Mouse (Mus musculus): Measurements from ENCODE around the gene Me3.

Me3 gene

GRCm38 (mm10) chr7:89632342-89633251, at the start of gene Me3:
TSS of gene Me3 (plus strand) at chr7:89632392.
- in situ Hi-C loops (cut with MboI; ENCODE audit: unreplicated experiment in 2 of 2), result no loop called here

- in situ Hi-C loops (cut with MboI; ENCODE audit: unreplicated experiment in 2 of 2), result no loop called here
These were observed 42.2 kb upstream of the Me3 start for GRCm38 (mm10) chr7:89590039-89590438.

GRCm38 (mm10) chr7:89590542-89591251, 41.5 kb upstream of the Me3 start:
- in situ Hi-C loops (cut with MboI; ENCODE audit: unreplicated experiment in 2 of 2), result no loop called here

- in situ Hi-C loops (cut with MboI; ENCODE audit: unreplicated experiment in 2 of 2), result no loop called here
These were observed 36.4 kb upstream of the Me3 start for GRCm38 (mm10) chr7:89595813-89596212.

GRCm38 (mm10) chr7:89605589-89606536, 26.3 kb upstream of the Me3 start:
- in situ Hi-C loops (cut with MboI; ENCODE audit: unreplicated experiment in 2 of 2), result no loop called here

GRCm38 (mm10) chr7:89607329-89607728, 24.9 kb upstream of the Me3 start:
- in situ Hi-C loops (cut with MboI; ENCODE audit: unreplicated experiment in 2 of 2), result no loop called here

- in situ Hi-C loops (cut with MboI; ENCODE audit: unreplicated experiment in 2 of 2), result no loop called here
These were observed 21.0 kb upstream of the Me3 start for GRCm38 (mm10) chr7:89611236-89611635.

GRCm38 (mm10) chr7:89616235-89616634, 16.0 kb upstream of the Me3 start:
- in situ Hi-C loops (cut with MboI; ENCODE audit: unreplicated experiment in 2 of 2), result no loop called here

GRCm38 (mm10) chr7:89623331-89623730, 8.9 kb upstream of the Me3 start:
- in situ Hi-C loops (cut with MboI; ENCODE audit: unreplicated experiment in 2 of 2), result no loop called here

- in situ Hi-C loops (cut with MboI; ENCODE audit: unreplicated experiment in 2 of 2), result no loop called here
These were observed 4.8 kb upstream of the Me3 start for GRCm38 (mm10) chr7:89627393-89627792.

- in situ Hi-C loops (cut with MboI; ENCODE audit: unreplicated experiment in 2 of 2), result no loop called here
These were observed 4.2 kb upstream of the Me3 start for GRCm38 (mm10) chr7:89628006-89628405.

GRCm38 (mm10) chr7:89629006-89629405, 3.2 kb upstream of the Me3 start:
- in situ Hi-C loops (cut with MboI; ENCODE audit: unreplicated experiment in 2 of 2), result no loop called here

GRCm38 (mm10) chr7:89629914-89630313, 2.3 kb upstream of the Me3 start:
- in situ Hi-C loops (cut with MboI; ENCODE audit: unreplicated experiment in 2 of 2), result no loop called here

- in situ Hi-C loops (cut with MboI; ENCODE audit: unreplicated experiment in 2 of 2), result no loop called here
These were observed 1.4 kb upstream of the Me3 start for GRCm38 (mm10) chr7:89630796-89631195.

GRCm38 (mm10) chr7:89640533-89640932, 8.3 kb downstream of the Me3 start:
- in situ Hi-C loops (cut with MboI; ENCODE audit: unreplicated experiment in 2 of 2), result no loop called here

- in situ Hi-C loops (cut with MboI; ENCODE audit: unreplicated experiment in 2 of 2), result no loop called here
These were observed 8.9 kb downstream of the Me3 start for GRCm38 (mm10) chr7:89640944-89641661.

GRCm38 (mm10) chr7:89645015-89645414, 12.8 kb downstream of the Me3 start:
- in situ Hi-C loops (cut with MboI; ENCODE audit: unreplicated experiment in 2 of 2), result no loop called here

- in situ Hi-C loops (cut with MboI; ENCODE audit: unreplicated experiment in 2 of 2), result no loop called here
These were observed 15.7 kb downstream of the Me3 start for GRCm38 (mm10) chr7:89647864-89648263.

- in situ Hi-C loops (cut with MboI; ENCODE audit: unreplicated experiment in 2 of 2), result no loop called here
These were observed 25.0 kb downstream of the Me3 start for GRCm38 (mm10) chr7:89657183-89657582.

- in situ Hi-C loops (cut with MboI; ENCODE audit: unreplicated experiment in 2 of 2), result no loop called here
These were observed 25.6 kb downstream of the Me3 start for GRCm38 (mm10) chr7:89657692-89658212.
